Mouse (Mus musculus) kidney, adult 2 months (tissue): Measurements from ENCODE around the gene Rasgrp3.

ENCODE experiments used
- CTCF ChIP-seq: fragments of 200-500 bp; conservative IDR thresholded peaks from 2 replicates; pipeline ENCODE4 v1.5.1; 2011; ENCODE audit warnings: low read depth, mild to moderate bottlenecking, control low read depth, low read length, moderate library complexity, mixed read lengths; ENCODE audit not compliant: insufficient read depth, insufficient read length
- POLR2A ChIP-seq: fragments of 200-500 bp; IDR thresholded peaks from one replicate; pipeline ENCODE4 v1.6.1; 2011; ENCODE audit warnings: low read depth, low read length, control low read depth

GRCm38 (mm10) chr17:75516591-75516990 lies 80.9 kb downstream of the Rasgrp3 start:
- TF ChIP-seq POLR2A (no peak), CTCF (no peak)
